Mouse (Mus musculus) lung, adult 2 months (tissue): ENCODE measurements around the gene Glp2r.

Experiments
- CTCF ChIP-seq: fragments of 200-500 bp; IDR thresholded peaks from 2 replicates; pipeline ENCODE4 v1.5.1; 2011; ENCODE audit warnings: mild to moderate bottlenecking, low read length, control low read depth; ENCODE audit not compliant: insufficient read depth
- POLR2A ChIP-seq: fragments of 200-500 bp; IDR thresholded peaks from 2 replicates; pipeline ENCODE4 v1.6.1; 2011; ENCODE audit warnings: low read depth, mild to moderate bottlenecking, control low read depth, low read length, borderline replicate concordance; ENCODE audit errors: extremely low read depth

- TF ChIP-seq CTCF (no peak), POLR2A (no peak)
Observed at GRCm38 (mm10) chr11:67616557-67617239, 154.3 kb downstream of the Glp2r start.
